Mouse (Mus musculus) T-helper 1 cell (primary cell): ENCODE measurements around the gene Tns3.

Source experiments
- in situ Hi-C: fragments of 300-600 bp; cut with MboI, MseI; formaldehyde crosslinking; loops from one replicate; pipeline ENCODE4 v1.15.1; 2025; ENCODE audit warnings: high pct_unique_total_duplicates

Tns3 gene

DNA sequence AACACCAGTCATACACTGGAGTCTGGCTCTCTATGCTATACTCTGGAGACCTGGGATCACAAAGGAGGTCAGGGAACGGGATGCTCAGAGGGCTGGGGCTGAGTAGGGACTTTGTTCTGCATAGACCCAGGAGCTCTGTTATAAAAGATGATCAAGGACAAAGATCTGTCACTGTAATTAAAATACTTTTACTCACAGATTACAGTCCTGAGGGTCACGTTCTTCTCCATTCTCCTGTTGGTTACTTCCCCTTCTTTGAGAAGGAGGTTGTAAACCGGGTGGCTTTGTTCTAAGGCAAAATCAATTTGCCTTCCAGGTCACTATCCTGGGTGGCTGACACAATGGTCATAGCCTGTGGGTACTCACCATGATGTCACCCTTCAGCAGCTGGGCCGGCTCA lies 133.8 kb downstream of the Tns3 start:
- in situ Hi-C loops, result loop anchor here (5.0 to 10.0 kb wide), 3 partner anchors 327 to 1866 kb away; no protein-coding TSS in a partner anchor

DNA sequence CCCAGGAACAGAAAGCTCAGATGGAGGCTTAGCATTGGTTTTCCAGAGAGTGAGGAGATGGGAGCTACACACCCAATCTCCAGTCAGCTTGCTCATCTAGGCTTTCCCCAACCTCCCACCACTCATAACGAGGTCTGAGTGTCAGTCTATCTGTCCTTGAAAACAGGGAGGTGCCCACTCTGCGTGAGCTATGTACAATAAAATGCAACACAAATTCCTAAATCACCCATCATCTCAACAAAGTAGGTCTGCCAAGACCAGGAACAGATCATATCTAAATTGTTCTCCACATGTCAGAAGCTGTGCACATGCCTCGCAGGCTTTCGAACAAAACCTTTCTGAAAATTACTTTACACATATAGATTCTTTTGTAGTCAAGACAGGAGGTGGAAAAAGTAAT lies 134.3 kb downstream of the Tns3 start:
- in situ Hi-C loops, result loop anchor here (5.0 to 10.0 kb wide), 3 partner anchors 327 to 1865 kb away; no protein-coding TSS in a partner anchor

DNA sequence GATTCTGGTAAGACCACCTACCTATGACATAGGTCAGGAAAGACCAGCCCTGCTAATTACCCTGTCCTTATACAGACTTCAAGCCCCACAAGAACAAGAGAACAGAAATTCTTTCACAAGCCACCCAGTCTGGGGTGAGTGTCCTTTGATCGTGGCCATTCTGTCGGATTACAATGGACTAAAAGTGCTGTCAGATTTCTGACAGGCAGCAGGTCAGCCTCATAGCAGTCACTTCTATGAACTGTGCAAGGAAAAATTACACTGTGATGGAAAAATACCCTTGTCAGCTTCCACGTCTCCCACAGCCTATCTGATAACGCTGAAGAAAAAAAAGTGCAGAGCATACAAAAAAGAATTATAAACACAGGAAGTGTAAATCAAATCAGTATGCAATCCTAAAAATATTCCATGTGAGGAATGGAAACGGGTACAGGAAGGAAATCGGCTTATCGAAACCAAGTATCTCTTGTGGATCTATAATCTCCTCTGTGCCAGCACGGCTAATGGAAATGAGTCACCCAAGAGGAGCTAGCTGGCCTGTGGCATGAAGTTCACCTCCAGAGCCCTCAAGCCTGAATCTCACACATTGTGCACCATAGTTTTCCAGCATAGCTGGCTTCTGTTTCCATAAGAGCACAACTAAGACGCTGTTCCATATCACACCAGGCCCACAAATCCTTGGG lies 138.7 kb downstream of the Tns3 start:
- in situ Hi-C loops, result no loop called here

DNA sequence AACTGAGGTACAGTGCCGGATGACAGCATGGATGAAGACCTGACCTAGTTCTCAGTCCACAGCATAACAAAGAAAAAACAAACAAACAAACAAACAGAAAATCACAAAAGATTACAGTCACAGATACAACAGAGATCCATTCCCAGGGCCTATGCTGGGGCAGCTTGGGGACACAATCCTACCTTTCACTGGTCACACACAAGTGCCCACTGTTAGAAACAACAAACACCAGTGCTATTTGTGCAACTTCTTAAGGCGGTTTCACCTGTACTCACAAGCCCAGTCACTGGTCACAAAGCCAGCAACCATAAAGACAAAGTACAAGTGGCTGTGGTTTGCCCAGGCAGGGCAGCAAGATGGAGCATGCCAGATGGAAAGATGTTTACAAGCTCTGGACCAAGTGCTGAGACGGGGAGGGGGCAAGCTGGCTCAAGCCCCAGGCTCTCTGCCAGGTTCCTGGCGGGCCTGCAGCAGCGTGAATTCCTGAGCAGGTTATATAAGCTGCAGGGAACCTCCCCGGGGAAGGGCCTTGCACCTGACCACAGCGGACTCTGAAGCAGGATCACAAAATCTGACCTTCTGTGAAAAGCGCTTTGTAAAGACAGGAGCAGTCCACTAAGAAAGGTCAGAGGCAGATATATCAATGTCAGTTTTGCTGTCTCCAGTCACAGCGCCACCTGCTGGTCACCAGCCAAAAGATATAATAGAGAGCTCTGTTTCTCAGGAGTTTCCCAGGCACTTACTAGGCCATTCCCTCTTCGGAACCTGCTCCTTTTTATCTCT lies 140.8 kb downstream of the Tns3 start:
- in situ Hi-C loops, result loop anchor here (5.0 kb wide), 1 partner anchor 96 kb away; no protein-coding TSS in a partner anchor

DNA sequence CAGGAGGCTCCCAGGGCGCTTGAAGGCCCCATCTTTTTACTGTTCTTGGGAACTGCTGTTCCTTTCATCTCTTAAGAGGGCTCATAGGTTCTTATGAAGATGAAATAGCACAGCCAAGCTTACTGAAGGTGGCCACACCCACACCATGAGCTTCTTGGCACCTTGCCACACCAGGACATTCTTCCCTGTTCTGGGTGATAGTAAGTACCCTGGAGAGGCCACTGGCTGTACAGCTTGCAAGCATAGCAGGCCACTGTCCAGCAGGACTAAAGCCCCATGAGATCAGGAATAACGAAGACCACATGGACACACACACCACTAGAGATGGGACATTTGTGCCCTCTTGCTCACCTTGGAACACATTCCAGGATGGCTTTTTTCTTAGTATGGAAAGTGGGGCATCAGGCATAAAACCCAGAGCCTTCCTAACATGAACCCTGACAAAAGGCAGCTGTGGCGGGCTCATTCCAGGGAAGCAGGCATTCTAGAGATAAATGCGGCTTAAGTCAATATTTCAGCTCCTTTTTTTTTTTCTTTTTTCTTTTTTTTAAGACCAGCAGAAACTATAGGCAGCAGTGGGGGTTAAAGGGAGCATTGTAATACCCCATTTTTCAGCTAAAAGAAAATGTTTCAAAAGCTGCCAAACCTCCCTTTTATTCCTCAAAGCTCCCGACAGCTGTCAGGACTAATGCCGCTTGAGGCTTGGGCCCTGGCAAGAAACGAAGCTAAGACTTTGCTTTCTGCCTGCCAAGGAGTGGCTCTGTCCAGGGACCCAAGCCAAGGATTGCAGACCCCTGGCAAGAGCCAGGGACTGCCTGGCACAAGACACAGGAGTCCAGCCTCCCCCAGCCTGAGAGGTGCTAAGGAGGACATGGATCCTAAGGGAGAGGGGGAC lies 150.7 kb downstream of the Tns3 start:
- in situ Hi-C loops, result no loop called here

DNA sequence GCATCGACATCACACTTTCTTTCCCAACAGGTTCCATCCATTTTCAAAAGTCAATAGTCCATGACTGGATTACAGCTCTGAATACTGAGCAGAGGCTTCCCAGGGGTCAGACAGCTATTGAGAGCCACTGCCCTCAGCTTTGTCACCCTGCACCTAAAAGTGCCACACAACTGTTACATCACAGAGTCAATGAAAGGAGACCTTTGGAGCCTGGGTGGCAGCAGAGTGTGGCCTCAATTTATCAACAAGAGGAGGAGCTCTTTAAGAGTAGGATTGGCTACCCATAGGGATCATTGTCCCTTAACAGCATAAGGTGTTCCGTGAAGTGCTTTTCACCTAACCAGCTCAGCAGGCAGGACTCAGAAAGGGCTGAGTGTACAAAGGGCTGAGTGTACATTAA lies 154.0 kb downstream of the Tns3 start:
- in situ Hi-C loops, result no loop called here

DNA sequence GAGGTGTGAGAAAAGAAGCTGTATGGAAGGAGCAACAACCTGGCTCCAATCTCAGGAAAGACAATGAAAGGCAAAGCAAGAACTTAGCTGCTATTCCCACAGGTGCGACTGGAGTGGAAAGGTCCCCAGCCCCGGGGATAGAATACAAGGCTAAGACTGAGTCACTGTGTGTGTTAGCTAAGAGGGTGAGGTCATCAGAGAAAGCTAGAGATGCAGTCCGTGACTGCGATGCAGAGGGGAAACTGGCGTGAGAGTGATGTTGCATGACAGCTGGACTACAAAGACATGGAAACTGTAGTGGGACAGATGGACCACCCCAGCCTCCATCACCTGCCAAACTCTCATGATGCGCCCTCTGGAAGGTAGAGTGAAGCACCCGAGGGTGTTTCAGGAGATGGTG lies 154.7 kb downstream of the Tns3 start:
- in situ Hi-C loops, result no loop called here

DNA sequence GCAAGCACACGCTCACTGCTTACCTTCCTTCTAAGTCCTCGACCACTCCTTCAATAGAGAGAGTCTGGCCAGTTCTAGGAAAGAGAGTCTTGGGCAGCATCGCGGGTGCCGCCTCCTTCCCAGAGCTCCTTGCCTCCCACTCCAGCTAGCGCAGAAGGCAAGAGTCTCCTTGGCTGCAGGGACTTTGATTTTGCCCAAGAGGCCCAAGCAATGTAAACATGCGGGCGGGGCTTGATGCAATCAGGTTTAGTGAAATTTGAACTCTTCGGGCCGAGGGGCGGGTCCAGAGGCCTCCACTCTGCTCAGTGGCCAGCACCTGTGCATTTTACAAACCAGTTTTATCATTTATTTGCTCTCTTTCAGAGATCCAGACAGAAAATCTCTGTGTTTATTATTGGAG lies 160.6 kb downstream of the Tns3 start:
- in situ Hi-C loops, result no loop called here

DNA sequence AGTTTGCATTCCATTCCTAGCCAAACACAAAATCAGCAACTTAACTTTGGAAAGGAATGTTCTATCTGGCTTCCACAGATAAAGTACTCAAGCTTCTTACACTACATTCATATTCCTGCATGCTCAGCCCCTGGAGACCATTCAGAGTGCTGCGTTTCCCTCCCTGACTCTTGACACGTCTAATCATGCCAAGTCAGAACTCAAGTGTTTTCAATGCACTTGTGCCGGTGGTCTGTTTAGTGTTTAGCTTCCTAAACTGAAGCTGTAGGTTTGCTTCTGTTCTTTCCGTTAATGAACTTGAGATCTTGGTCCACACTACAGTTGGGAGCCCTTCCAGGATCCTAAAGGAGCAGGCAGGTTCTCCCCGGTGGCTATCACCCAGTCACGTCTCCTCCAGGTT lies 163.5 kb downstream of the Tns3 start:
- in situ Hi-C loops, result no loop called here

DNA sequence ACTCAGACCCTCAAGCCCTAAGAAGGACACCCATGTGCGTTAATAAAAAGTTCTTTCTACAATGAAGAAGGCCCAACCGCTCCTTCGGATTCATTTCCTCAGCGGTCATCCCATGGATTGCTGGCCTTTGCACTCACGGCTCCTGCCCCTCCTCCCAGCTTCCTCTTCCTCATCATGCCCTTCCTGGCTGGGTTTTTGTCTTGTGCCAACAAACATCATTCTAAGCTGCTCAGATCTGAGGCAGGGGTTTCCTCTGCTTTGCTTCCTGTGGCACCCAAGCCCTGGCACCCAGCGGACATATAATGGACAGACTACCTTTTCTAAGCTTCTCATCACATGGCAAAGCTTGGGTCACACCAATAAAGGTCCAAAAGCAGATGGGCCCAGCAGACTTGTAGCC lies 167.2 kb downstream of the Tns3 start:
- in situ Hi-C loops, result no loop called here

DNA sequence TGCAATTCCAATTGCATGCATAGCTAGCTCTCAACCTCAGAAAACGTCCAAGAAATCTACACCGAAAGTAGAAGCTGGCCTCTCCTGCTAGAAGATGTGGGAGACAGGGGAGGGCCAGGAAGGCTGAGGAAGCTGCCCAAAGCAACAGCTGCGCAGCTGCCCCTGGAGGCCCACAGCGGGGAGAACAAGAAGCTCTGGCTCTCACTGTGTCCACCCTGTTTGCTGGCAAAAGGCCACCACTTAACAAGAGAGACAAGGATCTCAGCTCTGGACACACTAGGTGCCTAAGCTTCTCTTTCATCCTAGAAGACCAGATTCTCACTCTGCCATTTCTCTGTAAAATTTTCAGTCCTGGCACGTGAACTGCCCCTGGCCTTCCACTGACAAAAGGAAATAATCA lies 167.6 kb downstream of the Tns3 start:
- in situ Hi-C loops, result no loop called here

DNA sequence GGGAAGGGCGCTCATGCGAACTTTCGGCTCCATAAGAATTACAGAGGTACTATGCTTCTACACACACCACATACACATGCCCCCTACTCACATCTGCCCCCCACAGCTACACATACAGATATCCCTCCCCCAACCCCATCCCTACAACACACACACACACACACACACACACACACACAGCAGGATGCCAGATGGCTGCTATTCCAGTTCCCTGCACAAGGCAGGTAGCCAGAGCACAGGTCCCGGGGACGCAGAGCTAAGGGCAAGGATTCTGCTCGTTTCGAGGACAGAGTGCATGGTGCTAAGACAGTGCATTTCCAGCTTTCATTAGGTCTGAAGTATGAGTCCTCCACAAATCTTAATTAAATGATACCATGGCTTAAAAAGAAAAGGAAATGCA lies 168.5 kb downstream of the Tns3 start:
- in situ Hi-C loops, result no loop called here

DNA sequence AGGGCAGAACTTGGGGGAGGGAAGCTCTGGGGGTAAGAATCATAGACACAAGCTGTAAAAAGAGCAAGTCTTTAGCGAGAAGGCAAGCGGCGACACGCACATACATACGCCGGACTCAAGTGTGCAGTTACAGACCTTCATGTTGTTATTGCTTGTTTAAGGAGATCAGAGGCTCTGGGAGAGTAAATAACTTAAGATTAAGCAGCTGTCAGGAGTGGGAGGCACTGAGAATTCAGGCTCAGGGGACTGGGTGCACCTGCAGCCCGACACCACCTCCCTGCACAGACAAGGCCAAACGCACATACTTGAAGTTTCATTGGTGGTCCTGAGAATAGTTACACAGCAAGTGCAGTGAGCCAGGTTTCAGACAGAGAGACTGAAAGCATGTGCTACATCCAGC lies 169.3 kb downstream of the Tns3 start:
- in situ Hi-C loops, result no loop called here

DNA sequence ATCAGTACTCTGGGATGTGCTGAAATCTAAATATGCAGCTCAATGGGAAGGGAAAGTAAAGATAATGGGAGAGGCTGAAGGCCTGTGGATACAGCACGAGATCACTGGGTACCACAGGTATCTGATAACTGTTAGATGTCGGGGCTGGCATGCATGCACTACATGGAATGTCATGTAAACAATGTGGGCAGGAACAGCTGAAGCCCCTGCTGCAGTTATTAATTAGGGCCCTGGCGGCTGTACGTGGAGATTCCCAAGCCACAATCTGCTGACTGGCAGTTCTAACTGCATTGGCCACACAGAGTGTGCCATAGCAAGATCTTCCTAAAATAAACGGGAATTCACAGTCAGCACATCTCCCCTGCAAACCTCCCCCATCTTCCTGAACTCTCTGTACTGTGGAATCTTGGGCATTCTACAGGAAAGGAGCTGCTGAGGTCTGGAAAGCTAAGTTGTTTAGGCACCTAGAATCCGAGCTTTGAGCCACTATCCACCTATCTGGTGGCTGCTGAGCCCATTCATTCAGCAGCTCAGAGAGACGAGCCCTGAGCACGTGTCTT lies 170.3 kb downstream of the Tns3 start:
- in situ Hi-C loops, result no loop called here

DNA sequence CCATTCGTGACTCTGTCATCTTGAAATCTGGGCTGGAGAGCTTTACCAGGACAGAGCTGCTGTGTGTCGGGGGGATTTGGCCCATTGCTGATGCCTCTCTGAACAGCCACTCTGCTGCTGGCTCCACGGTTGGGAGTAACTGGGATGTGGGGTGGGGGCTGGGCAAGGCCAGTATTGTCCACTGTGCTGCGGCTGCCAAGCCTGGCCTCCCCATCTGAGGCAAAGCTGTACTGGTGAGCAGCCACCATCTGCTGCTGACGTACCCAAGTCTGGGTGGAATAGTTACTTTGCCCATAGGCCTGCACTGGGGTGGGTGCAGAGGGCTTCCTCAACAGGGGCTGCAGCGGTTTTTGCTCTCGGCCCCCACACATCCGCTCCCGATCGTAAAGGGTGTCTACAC lies 172.0 kb downstream of the Tns3 start:
- in situ Hi-C loops, result no loop called here

DNA sequence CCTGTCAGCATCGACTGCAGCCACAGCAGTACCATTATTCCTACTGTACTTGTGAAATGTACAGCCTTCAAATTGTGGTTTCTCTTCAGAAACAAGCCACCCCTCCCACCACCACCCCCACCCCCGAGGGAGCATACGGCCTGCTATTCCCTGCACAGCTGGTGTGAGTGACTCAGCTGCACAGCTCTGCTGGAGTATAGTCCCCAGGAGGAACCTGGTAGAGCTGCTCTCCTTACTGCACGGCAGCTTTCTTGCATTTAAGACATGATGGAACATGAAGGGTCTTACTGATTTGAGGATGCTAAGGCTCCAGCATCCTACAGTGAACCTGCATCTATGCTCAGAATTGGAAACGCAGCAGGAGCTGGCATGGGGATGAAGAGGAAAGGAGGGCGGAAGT lies 176.1 kb downstream of the Tns3 start:
- in situ Hi-C loops, result no loop called here

DNA sequence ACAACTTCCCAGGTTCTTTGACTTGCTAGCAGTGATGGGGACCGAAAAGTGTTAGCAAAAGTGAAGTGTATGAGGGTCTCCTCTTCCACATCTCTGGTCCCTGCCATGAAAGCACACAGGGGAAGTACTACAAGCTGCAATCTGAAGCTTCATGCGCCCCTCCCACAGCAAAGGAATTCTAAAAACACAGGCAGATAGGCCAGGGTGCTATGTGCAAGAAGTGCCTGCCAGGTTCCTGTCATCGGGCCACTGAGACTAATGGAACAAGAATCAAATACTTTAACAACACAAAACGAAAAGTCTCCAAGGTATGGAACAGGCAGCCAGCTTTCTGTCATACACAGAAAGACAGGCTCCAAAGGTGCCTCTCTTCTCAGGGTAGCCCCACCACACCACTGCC lies 177.8 kb downstream of the Tns3 start:
- in situ Hi-C loops, result no loop called here

DNA sequence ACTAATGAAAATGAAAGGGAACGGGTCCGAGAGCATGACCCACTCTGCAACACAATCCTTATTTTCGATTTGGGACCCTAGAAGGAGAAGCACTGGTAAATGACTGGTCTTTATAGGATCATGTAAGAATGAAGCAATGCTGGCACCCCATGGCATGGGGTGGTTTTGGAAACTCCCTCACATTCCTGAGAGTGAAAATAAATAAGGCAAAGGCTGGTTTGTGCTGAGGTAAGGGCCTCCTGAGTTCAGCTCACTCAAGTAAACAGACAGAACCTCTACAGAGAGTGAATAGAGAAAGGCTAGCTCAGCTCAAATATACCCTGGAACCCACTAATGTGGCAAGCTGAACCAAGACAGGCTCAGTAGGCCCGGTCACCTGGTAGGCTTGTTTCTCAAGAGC lies 179.8 kb downstream of the Tns3 start:
- in situ Hi-C loops, result no loop called here

DNA sequence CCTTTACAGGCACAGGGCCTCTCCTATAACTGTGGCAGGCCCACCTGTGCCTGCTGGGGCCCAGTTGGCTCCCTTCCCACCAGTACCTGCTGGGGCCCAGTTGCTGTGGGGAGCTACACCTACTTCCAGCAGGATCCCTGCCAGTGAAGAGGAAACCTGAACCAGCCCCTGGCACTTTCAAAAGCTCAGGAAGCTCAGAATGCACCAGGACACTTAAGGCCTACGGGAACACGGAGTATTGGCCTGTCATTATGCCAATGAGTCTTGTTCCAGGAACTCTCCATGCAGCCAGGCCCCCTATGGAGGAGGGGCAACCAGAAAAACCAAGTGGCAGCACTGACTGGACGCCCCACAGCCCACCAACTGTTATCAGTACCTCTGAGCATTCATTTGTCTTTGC lies 181.6 kb downstream of the Tns3 start:
- in situ Hi-C loops, result no loop called here

DNA sequence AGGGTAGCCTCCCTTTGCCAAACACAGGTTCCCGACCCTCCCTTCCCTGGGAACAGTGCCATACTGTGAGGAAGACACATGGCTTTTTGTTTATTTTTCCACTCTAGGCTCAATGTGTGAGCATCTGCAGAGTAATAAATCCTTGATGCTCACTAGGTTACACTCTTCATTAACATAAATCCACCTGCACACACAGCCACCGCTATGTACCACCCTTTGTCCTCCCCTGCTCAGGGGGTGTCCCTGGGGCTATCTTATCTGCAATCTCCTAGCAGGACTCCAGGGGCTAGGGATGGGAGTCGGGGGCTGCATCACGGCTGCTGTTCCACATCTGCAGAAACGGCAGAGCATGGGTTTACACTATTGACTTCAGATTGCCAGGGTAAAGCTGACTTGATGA lies 182.4 kb downstream of the Tns3 start:
- in situ Hi-C loops, result no loop called here

DNA sequence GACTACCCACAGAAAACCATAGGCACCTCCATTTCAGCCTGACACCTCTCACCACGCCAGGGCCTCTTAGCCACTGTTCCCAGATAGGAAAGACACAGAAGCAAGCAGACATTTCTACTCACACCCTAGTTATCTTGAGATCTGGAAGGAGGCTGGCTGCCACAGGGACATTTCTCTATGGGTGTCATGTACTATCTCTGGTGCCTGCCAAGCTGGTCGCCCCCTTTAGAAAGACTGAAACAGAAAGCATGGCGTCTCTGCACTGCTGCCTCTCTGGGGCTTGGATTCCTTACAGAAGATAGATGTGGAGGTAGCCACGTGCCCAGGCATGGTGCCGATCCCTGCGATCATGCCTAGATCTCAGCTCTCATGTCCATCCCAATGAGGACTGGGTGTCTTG lies 182.8 kb downstream of the Tns3 start:
- in situ Hi-C loops, result no loop called here

DNA sequence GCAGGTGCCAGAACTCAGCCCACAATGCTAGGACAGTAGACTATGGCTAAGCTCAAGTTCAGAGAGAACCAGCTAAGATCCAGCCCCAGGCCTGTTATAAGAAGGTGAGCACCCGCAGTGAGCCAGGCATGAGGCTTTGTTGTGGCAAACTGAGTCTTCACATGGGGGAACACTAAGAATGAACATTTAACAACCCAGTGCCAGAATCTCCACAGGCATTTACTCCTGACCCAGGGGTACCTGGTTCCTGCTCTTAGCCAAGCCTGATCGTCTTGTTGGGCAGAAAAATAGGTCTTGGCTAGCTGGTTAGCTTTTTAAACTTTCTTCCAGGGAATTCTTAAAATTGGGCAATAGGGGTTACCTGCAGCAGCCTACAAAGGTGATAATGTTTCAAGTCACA lies 184.5 kb downstream of the Tns3 start:
- in situ Hi-C loops, result no loop called here
